In the genomic region with DNA sequence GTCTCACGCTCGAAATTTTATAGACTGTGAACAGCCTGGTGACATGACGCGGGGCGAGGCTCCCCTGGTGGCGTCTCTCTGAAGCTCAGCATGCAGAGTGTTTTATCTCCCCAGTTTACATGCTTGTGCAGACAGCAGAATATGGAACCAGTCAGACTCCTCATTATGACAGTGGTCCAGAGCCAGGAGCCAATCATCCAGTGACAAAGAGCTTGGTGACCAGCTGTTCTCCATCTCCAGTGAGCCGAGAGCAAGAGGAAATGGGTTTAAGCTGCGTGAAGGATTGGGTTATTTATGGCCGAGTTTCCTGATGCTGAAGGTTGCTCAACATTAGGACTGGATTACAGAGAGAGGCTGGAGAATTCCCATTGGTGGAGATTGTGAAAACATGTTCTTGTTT, we compare ENCODE assay signal across 8 mouse cellular contexts. TPM values are rescaled to one million over a fixed set of nuclear protein-coding genes. Genes with fewer than 3 reads are reported as not detected.
DNase-seq lines count a peak whose midpoint lies in the region; ATAC-seq and TF ChIP-seq lines count a peak whose summit lies in the region.

No protein-coding gene starts in this region.

- no peaks in the 10 kb centered on the region for H3K36me3 ChIP-seq in forebrain, embryonic 11.5 days (ENCODE audit: control insufficient read depth, insufficient read depth, low read length)
- H3K36me3 ChIP-seq in hindbrain, embryonic 15.5 days = no peaks in the 10 kb centered on the region
- H3K36me3 ChIP-seq in lung, embryonic 14.5 days (ENCODE audit: insufficient read depth) = no peaks in the 10 kb centered on the region

- WGBS in forebrain, embryonic 11.5 days = 46% methylated on average over 9 of the region's 9 CpGs
- 41% methylated on average over 9 of the region's 9 CpGs for WGBS in hindbrain, embryonic 15.5 days
- WGBS in lung, embryonic 14.5 days = 37% methylated on average over 9 of the region's 9 CpGs

- no peak overlapping the region for H3K4me2 ChIP-seq in forebrain, embryonic 11.5 days (ENCODE audit: low read depth, low read length, severe bottlenecking)
- 0 out of 2 replicates have a peak overlapping the region, but pooled peaks have one; percentile 0 for H3K4me2 ChIP-seq in hindbrain, embryonic 15.5 days
- H3K4me2 ChIP-seq in lung, embryonic 14.5 days = peak overlapping the region; percentile 14; the same call in 1 of the 2 replicates

- no peaks in the 10 kb centered on the region for H3K4me1 ChIP-seq in forebrain, embryonic 11.5 days (replicated peaks; ENCODE audit: control insufficient read depth, insufficient read depth, low read length)
- no peaks in the 10 kb centered on the region for H3K4me1 ChIP-seq in hindbrain, embryonic 15.5 days (replicated peaks)
- 0 out of 2 replicates have a peak, but pooled peaks cover 7% of the 10 kb centered on the region for H3K4me1 ChIP-seq in lung, embryonic 14.5 days (ENCODE audit: insufficient read depth)

- peak; percentile 81 for TF ChIP-seq CTCF in lung, embryonic 14.5 days (IDR thresholded peaks at IDR 0.05; ENCODE audit: low read depth)

- no peak overlapping the region for H3K27ac ChIP-seq in forebrain, embryonic 11.5 days (ENCODE audit: low read depth, low read length)
- no peak overlapping the region for H3K27ac ChIP-seq in hindbrain, embryonic 15.5 days (replicated peaks)
- peak overlapping the region; percentile 56 for H3K27ac ChIP-seq in lung, embryonic 14.5 days (ENCODE audit: low read depth)

- no peak overlapping the region for H3K4me3 ChIP-seq in forebrain, embryonic 11.5 days (ENCODE audit: low read depth, low read length)
- H3K4me3 ChIP-seq in hindbrain, embryonic 15.5 days = no peak overlapping the region
- H3K4me3 ChIP-seq in lung, embryonic 14.5 days (ENCODE audit: low read depth, low read length) = no peak overlapping the region

- peak; percentile 44; the same call in 1 of the 2 replicates for ATAC-seq in forebrain, embryonic 11.5 days (replicated peaks; ENCODE audit: low FRiP score)
- peak; percentile 85 for ATAC-seq in hindbrain, embryonic 15.5 days (ENCODE audit: low FRiP score, low read depth)
- peak; percentile 98 for ATAC-seq in lung, embryonic 14.5 days (ENCODE audit: insufficient read depth)
- no peak for ATAC-seq in activated CD4-positive, CD25-positive, alpha-beta regulatory T cell, adult 4 months

- peak; percentile 62 for DNase-seq in left cerebral cortex, postnatal 4 days
- no peak for DNase-seq in left cerebral cortex, adult 8-10 months (ENCODE audit: low spot score in 2 of 2)
- no peak for DNase-seq in forebrain, embryonic 11.5 days (ENCODE audit: low spot score)
- peak; percentile 94 for DNase-seq in lung, embryonic 14.5 days
- DNase-seq in retina, postnatal 7 days (ENCODE audit: low read depth, low spot score) = peak; percentile 39
- no peak for DNase-seq in spleen, postnatal 10 days (ENCODE audit: low spot score in 2 of 2)

- H3K9ac ChIP-seq in forebrain, embryonic 11.5 days (ENCODE audit: low read length) = no peak overlapping the region
- no peak overlapping the region for H3K9ac ChIP-seq in hindbrain, embryonic 15.5 days
- H3K9ac ChIP-seq in lung, embryonic 14.5 days = no peak overlapping the region

- intact Hi-C loops in left cerebral cortex, postnatal 4 days (cut with DNase I) = no loop called here

- no peaks in the 10 kb centered on the region for H3K27me3 ChIP-seq in forebrain, embryonic 11.5 days (ENCODE audit: control insufficient read depth, insufficient read depth, low read length)
- H3K27me3 ChIP-seq in hindbrain, embryonic 15.5 days = no peaks in the 10 kb centered on the region
- H3K27me3 ChIP-seq in lung, embryonic 14.5 days (ENCODE audit: insufficient read depth, low read length) = no peaks in the 10 kb centered on the region

- no peaks in the 10 kb centered on the region for H3K9me3 ChIP-seq in forebrain, embryonic 11.5 days (ENCODE audit: control insufficient read depth, low read length)
- no peaks in the 10 kb centered on the region for H3K9me3 ChIP-seq in hindbrain, embryonic 15.5 days
- no peaks in the 10 kb centered on the region for H3K9me3 ChIP-seq in lung, embryonic 14.5 days (ENCODE audit: low read depth, low read length)

RNA-seq across cellular contexts. Expression of a gene that starts 28.1 kb away (rescaled TPM):
- total RNA-seq in left cerebral cortex, postnatal 4 days (2021) = under 1 TPM; 0.38 to 0.64 TPM
- 10 to 100 TPM; 12.1 to 14.9 (median 13.5) TPM for total RNA-seq in left cerebral cortex, adult 8-10 months (2022)
- polyA plus RNA-seq in forebrain, embryonic 11.5 days (2014; fragmentation: Nextera tagmentation; extraction: Ambion mirVana) = 1.5 and 3.2 TPM in 2 replicates
- 2.1 and 2.9 TPM in 2 replicates for polyA plus RNA-seq in hindbrain, embryonic 15.5 days (2015; fragmentation: Nextera tagmentation; extraction: Ambion mirVana)
- 1.0 and 1.1 TPM in 2 replicates for polyA plus RNA-seq in lung, embryonic 14.5 days (2014; fragmentation: Nextera tagmentation; extraction: Ambion mirVana)
- under 1 TPM; 0.52 to 0.69 TPM for polyA plus RNA-seq in activated CD4-positive, CD25-positive, alpha-beta regulatory T cell, adult 4 months (2017; shearing (Covaris generic))

Comparison
In these comparisons a context has a peak if more than half of its experiments do, and no peak if none do; other contexts are left out.
1. DNase-seq: peak in left cerebral cortex, postnatal 4 days (single experiment), lung, embryonic 14.5 days (single experiment) and retina, postnatal 7 days (single experiment); none in left cerebral cortex, adult 8-10 months (0 of 2), forebrain, embryonic 11.5 days (single experiment) and spleen, postnatal 10 days (0 of 2).